Mouse (Mus musculus) stomach, postnatal 0 days (tissue): ENCODE data around the gene Fer.

ENCODE experiments used
- CTCF ChIP-seq: IDR thresholded peaks from 2 replicates; pipeline ENCODE4 v1.5.1; 2016; ENCODE audit warnings: antibody characterized with exemption, low read depth, mild to moderate bottlenecking, moderate library complexity
- EP300 ChIP-seq: optimal IDR thresholded peaks from 2 replicates; pipeline ENCODE3; 2016; ENCODE audit warnings: antibody characterized with exemption

DNA sequence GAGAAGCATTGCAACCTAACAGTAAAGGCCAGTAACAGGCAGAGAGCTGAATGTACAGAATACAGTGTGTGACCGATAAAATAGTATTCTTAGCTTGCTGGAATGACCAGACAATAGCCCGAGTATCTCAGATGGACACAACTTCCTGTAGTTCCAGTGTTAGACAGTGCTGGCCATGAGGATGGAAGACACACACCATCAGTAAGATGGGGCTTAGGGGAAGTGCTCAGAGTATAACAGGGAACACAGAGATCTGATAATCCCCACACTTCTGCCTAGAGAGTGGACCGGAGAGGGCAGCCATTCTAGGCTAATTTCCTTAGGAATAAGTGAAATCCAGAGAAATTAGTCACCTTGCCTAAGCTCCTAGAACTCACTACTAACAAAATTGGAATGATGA, 202.4 kb downstream of the Fer start:
- no peak for TF ChIP-seq EP300
- no peak for TF ChIP-seq CTCF
